In the genomic region with DNA sequence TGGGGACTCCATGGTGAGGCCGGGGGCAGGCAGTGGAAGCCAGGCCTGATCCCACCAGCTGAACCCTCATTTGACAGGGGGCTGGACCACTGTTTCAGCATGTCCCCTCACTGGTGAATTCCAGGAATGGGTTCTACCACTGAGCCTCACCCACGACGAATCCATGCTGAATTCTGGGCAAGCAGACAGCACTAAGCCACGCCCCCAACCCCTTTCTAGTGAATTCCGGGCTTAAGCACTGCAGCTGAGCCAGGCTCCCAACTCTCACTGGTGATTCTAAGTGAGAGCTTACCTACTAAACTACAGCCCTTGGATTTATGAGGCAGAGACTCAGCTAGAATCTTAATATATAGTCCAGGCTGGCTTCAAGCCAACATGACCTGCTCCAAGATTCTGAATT, we compare ENCODE assay signal across 8 mouse cellular contexts. TPM values are rescaled to one million over a fixed set of nuclear protein-coding genes. Genes with fewer than 3 reads are reported as not detected.
DNase-seq lines count a peak whose midpoint lies in the region; ATAC-seq lines count a peak whose summit lies in the region.

No protein-coding gene starts in this region.

- peak; percentile 31 for DNase-seq in cerebellum, adult 9-11 months
- no peak for DNase-seq in cerebellum, adult 18-20 months
- peak; percentile 60 for DNase-seq in layer of hippocampus, adult 11-12 months (ENCODE audit: low spot score)
- no peak for DNase-seq in layer of hippocampus, adult 9-11 months
- peak; percentile 75 for DNase-seq in testis, postnatal 10 days (ENCODE audit: low spot score)
- DNase-seq in testis, postnatal 14 days (ENCODE audit: low spot score), result no peak
- no peak for DNase-seq in embryo, embryonic 10.5 days (ENCODE audit: low spot score)

- ATAC-seq in erythroid progenitor cell, adult 5-6 weeks (replicated peaks; ENCODE audit: low FRiP score, poor library complexity, severe bottlenecking), result no peak

RNA-seq across cellular contexts. Expression of a gene that starts 8.7 kb away (rescaled TPM):
- not detected in 2 replicates for total RNA-seq in erythroid progenitor cell, adult 5-6 weeks (2015; ENCODE audit: low replicate concordance)
- total RNA-seq in erythroid progenitor cell, adult 5-6 weeks (2017; ENCODE audit: low replicate concordance), result not detected in 2 replicates

RNA-seq across cellular contexts. Expression of a gene that starts 8.7 kb away (rescaled TPM):
- not detected in 2 replicates for total RNA-seq in erythroid progenitor cell, adult 5-6 weeks (2015; ENCODE audit: low replicate concordance)
- 0.51 TPM in 1 of 2 replicates, not detected in the other for total RNA-seq in erythroid progenitor cell, adult 5-6 weeks (2017; ENCODE audit: low replicate concordance)

RNA-seq across cellular contexts. Expression of a gene that starts 10.8 kb away (rescaled TPM):
- total RNA-seq in erythroid progenitor cell, adult 5-6 weeks (2015; ENCODE audit: low replicate concordance), result not detected in 2 replicates
- total RNA-seq in erythroid progenitor cell, adult 5-6 weeks (2017; ENCODE audit: low replicate concordance), result not detected in 2 replicates

RNA-seq across cellular contexts. Expression of a gene that starts 16.6 kb away (rescaled TPM):
- not detected in 2 replicates for total RNA-seq in erythroid progenitor cell, adult 5-6 weeks (2015; ENCODE audit: low replicate concordance)
- not detected in 2 replicates for total RNA-seq in erythroid progenitor cell, adult 5-6 weeks (2017; ENCODE audit: low replicate concordance)

RNA-seq across cellular contexts. Expression of a gene that starts 25.6 kb away (rescaled TPM):
- 112 and 145 TPM in 2 replicates for total RNA-seq in erythroid progenitor cell, adult 5-6 weeks (2015; ENCODE audit: low replicate concordance)
- 54.3 and 76.5 TPM in 2 replicates for total RNA-seq in erythroid progenitor cell, adult 5-6 weeks (2017; ENCODE audit: low replicate concordance)

Comparison
In these comparisons a context has a peak if more than half of its experiments do, and no peak if none do; other contexts are left out.
1. DNase-seq: peak in cerebellum, adult 9-11 months (single experiment), layer of hippocampus, adult 11-12 months (single experiment) and testis, postnatal 10 days (single experiment); none in cerebellum, adult 18-20 months (0 of 2), layer of hippocampus, adult 9-11 months (single experiment), testis, postnatal 14 days (single experiment) and embryo, embryonic 10.5 days (single experiment).